Mouse (Mus musculus) urinary bladder, postnatal 4 days (tissue): ENCODE data around the gene Nipal1.
A peak's percentile ranks its signal among the peaks of the same experiment; 100 is the strongest.

Source experiments
- DNase-seq, 2 experiments: peaks; one replicate each; pipeline ENCODE4 v3.0.0; 2021 to 2022; ENCODE audit warnings: low spot score in 2 of 2

Gene Nipal1

DNA sequence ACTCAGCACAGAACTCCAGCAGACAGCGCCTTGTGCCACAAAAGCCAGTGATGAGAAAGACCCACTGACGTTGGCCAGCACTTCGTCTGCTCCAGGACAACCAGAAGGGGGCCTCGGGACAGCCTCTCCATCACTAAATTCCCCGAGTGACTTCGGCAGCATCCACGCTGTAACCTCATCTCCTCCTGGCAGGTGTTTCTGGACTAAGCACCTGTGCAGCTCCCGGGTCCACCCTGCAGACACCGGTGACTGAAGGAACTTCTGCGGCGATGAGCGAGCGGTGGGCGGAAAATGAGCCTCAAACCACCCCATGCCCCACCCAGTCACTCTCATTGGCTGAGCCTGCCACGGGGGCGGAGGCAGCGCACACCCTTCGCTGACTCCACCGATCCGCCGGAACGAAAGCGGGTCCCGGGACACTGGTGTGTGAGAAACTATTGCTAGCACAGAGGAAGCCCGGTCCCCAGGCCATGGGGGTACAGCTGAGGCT, at the start of gene Nipal1:
Gene Nipal1, plus strand, starts transcription at position 378 of the 490 bp plus-strand sequence.
- peak; percentile 45 to 68 for DNase-seq

DNA sequence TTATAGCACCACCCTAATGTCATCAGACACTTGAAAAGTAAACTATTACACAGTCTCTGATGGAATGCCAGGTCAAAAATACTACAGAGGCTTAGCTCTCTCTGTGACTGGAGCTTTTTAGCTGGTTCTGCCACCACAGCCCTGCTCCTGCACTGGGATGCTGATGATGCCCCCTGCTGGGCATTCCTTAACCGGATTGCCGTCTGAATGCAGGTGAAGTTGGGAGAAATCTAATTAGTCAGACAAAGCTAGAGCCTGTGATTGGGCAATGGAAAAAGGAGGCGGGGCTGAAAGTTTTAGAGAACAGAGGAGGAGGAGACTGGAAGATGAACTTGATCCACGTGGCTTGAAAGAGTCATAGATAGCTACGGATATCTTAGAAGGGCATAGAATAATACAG, 46.6 kb upstream of the Nipal1 start:
- peak in 1 of 2 experiments; percentile 64 for DNase-seq

DNA sequence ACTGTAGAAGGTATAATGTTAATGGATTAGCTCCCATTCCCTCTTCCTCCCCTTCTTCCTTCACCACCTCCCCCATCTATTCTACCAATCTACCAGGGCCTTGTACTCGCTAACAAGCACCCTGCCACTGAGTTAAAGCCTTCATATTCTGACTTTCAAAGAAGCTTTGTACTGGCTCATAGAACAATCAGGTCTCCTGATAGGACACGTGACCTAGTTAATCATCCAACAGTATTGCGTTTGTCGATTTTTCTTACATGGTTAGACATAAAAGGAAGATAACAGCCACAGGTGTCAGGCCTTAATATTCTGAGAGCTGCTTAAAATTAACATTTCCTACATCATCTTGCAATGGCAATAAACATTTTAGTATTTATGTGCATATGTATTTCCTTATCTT, 44.5 kb upstream of the Nipal1 start:
- DNase-seq: no peak

DNA sequence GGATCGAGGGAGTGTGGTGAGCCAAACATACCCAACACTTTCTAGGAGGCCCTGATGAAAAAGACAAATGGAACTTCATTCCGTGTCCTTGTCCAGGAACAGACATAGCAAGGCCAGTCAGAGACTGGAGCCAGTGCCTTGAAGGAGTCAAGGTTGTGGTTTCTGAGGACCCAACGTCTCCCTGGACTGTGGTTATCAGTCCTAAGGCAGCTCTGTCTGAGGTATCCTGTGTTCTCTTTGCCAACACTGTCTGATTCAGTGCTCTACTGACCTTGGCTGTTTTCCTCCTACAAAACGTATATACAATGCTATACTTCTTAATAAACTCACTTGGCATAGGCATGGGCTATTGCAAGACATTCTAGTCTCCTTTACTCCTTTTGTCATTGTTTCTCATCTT, 30.2 kb upstream of the Nipal1 start:
- DNase-seq: no peak

DNA sequence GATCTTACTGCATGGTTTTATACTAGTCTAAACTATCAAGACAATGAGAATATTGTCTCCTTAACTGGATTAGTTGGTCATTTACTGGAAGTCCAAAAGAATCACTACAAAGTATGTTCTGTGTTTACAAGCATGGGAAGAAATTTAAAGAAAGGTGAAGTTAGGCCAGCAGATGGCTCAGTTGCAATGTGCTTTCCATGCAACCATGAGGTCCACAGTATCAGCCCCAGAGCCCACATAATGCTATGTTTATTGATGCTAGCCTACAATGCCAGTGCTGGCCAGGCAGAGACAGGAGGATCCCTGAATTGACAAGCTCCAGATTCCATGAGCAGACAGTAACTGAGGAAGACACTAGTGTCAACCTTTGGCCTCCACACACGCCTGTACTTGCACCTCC, 26.6 kb upstream of the Nipal1 start:
- DNase-seq: no peak

DNA sequence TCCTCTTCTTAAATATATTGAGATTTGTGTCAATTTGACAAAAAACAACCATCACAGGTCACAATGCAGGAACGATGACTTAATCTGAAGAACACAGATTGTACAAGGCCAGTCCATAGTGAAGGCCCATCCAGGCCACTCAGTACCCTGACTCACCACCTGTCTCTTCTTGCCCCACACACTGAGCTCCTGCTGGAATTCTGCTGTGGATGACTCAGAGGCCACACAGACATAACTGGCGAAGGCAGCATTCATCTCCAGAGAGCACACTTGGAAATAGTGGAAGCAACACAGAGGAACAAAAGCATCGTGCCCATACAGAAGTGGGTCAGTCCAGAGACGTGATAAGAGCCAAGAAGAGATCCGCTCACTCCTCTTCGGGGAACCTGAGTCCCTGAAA, 17.6 kb upstream of the Nipal1 start:
- DNase-seq: peak in 1 of 2 experiments; percentile 26

DNA sequence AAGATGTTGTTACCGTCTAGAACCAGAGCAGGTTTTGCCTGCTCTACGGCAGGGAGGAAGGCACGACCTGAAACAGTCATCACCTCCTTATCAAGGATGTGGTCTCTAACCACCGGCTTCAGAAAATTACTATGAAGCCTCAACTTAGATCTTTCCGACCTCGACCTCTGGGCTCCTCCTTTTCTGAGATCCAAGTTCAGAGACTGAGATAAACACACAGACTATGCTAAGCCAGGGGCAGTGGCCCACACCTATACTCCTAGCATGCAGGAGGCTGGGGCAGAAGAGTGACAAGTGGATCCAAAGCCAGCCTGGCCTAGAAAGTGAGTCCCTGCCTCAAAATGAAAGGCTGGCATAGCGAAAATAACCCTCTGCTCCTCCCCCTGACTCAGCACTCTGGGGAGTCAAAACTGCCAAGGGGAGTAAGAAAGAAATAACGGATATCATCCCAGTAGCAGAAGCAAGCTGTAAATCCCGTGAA, 12.8 kb upstream of the Nipal1 start:
- DNase-seq: peak in 1 of 2 experiments; percentile 32

DNA sequence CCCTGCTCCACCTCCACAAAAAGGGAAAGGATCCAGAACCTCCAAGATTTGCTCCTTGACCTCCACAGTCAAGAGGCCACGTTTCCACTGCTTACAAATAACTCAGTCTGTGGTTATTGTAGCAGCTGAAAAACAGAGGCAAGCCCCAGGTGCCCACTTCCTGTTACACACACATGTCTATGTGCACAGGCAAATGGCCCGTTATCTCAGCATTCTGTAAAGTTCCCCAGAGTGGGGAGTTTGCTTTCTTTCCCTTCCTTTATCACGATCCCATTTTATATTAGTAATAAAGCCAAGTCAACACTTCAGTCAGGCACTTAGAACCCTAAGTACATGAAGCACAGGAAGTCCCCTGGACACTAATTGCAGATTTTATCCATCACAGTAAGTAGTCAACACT, 11.5 kb upstream of the Nipal1 start:
- no peak for DNase-seq

DNA sequence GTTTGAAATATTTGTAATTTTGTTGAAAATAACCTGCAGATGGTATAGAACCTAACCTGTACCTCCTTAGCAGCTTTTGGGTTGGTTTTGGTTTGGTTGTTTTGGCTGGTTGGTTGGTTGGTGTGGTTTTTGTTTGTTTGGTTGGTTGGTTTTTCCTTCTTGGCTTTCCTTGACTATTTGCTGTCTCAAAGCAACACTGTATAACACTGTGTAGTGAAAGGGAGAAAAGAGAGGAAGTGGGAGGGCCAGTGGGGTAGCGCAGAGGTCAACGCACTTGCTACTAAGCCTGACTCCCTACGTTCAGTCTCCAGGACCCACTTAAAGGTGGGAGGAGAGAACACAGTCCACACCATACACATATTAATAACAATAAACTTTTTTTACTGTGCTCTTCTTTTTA, 11.0 kb upstream of the Nipal1 start:
- DNase-seq: peak in 1 of 2 experiments; percentile 17

DNA sequence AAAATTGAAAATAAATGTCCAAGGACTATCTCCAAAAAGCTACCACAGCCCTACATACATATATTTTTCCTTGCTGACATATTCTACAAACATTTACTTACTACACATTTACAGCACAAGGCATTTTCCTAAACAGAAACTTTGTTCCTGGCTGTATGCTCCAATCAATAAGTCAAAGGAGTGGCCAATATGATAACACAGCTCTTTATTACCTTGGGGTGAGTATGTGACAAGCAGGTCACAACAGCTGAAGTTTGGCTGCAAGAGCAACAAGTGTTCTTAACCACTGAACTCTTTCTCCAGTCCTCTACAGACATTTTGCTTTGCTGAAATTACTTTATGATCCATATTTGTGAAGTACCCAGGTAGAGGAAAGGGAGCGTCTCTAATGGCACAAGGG, 7.5 kb upstream of the Nipal1 start:
- DNase-seq: no peak

DNA sequence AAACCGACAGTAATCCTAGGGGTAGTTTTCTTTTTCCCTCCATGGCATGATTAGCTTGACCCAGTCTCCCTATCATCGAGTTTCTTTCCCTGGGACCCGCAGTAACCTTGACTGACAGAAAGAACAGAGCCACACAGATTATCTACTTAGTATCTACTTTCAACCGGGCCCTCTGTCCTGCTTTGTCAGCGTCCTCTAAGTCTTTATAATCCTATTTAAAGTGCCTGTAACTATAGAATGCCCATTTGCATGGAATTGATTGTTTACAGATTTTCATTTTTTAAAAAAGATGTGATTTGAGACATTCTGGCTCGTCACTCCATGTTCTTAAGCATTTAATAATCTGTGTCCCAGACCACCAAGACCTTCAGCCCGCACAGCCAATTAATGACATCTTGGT, 3.9 kb upstream of the Nipal1 start:
- peak in 1 of 2 experiments; percentile 10 for DNase-seq

DNA sequence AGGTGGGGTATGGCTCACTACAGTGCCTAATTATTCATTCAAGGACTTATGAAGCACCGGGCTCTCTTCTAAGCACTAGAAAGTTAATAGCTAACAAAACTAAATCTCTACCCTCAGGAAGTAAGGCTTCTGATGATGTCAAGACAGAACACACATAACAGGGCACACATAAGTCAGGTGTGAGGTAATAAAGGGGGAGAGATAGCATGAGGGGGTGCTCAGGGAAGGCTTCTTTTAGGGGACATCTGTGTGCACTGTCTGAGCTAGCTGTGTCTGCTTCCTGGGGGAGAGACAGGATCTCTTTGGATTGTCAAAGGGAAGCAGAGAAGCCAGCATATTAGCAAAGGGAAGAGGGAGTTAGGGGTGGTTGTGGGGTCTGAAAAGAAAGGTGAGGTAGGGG, 3.4 kb upstream of the Nipal1 start, which contains the start of gene Cnga1:
Gene Cnga1, minus strand, starts transcription at position 101 of the 400 bp plus-strand sequence.
- no peak for DNase-seq

DNA sequence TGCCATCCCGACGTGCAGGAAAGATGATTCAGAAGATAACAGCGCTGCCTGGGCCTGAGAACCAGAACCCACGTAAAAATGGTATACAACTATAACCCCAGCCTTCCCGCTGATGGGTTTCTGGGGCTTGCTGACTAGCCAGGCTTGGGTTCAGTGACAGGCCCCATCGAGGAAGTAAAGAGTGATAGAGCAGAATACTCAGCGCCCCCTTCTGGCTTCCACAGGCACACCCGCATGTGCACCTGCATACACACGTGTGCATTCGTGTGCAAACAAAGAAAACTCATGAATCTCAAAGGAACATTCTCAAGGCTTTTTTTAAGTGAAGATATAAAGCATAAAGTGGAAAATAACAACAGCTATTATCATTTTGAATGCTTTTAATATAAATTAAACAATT, 1.5 kb upstream of the Nipal1 start:
- DNase-seq: peak in 1 of 2 experiments; percentile 55

DNA sequence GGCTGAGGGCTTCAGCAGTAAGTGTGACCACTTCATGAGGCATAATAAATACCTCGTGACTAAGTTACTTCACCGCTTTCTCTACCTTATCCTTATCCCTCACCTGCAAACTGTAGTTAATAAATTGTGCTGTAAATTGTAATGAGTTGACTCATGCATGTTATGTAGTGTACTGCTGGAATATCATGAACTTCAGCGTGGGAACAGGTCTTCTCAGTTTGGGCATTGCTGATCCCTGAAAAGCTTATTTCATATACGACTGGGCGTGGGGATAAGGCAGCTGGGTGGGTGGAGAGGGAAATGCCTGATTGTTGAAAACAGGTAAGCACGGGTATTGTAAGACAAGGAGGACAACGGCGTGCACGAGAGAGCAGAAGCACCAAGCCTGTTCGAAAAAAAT, 599 bp upstream of the Nipal1 start:
- no peak for DNase-seq

DNA sequence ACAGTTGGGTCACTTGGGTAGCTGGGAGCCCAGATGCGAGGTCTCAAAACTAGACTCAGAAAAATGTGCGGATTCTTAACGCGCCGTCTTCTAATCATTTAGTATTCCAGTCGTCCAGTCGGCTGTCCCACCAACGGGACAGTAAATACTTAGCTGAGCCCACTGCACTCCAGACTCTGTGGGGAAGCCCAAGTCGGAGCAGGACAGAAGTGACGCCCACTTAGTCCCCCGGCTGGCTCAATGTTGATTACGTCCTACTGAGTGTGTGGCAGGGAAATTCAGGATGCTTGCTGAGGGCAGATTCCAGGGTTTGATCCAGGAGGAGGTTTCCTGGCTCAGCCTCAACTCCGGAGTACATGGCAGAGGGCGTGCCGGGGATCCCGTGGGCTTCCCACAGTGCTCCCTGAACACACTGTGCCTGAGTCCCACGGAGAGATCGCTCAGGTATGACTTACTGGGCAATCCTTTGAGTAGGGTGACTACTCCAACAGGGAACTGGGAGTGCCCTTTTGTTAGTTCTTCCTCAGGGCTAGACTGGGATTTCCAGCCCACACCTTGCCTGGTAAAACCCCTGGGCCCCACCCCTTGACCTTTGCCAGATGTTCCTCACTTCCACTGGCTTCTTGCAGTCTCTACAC, 482 bp downstream of the Nipal1 start:
- DNase-seq: peak in 1 of 2 experiments; percentile 55

DNA sequence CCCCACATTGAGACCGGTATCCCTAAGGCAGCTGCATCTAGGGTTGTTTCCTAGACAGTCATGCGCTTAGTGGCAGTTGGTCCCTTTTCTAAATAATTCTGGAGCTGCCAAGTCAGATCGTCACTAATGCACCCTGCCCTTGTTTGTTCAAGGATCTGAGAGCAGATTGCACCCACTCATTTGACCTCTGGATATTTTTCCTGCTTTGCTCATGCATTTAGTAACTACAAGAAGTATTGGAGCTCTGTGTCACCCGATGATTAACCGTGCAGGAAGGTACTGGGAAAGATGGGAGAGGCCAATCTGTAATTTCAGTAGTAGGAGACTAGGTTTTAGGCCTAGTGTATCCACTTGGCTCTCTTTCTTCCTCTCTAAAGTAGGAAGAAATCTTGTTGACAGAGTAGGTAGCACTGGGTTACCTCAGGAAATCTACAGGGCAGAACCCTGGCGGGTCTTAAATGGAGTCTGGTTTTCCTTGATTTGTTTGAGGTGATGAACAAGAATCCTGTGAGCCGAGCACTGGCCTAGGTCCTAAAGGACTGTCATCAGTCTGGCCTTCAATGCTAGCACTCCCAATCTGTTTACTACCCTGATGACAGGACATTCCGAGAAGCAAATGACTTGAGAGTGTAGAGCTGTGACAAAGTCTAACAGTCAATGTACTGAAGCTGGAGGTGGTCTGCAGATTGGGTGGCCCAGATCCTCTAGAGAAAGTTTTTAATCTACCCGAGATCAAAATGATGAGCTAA, 1.6 kb downstream of the Nipal1 start:
- no peak for DNase-seq

DNA sequence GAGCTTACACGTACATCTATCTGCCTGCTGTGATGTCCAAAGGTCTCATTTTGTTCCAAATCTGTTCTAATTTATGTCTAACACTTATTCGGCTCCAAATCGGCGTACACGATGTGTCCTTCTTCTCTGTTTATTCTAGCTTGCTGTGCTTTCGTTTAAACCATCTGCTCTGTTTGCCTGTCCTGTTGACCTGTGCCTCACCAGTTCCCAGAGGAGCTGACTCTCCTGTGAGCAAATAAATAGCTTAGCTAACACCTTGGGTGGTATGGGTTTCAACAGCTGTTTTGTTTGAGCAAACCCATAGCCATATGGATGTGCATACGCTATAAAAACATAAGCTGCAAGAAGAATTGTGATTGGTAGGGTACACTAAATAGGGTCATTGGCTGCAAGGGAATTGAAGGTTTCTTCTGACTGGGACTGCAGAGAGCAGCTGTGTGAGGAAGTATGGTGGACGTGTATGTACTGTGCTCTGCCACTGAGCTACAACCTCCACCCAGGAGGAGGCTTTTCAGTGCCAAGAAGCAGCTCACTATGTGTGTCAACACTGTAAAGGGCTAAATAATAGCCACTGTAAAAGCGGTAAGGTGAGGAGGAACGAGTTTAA, 5.6 kb downstream of the Nipal1 start:
- peak in 1 of 2 experiments; percentile 2 for DNase-seq

DNA sequence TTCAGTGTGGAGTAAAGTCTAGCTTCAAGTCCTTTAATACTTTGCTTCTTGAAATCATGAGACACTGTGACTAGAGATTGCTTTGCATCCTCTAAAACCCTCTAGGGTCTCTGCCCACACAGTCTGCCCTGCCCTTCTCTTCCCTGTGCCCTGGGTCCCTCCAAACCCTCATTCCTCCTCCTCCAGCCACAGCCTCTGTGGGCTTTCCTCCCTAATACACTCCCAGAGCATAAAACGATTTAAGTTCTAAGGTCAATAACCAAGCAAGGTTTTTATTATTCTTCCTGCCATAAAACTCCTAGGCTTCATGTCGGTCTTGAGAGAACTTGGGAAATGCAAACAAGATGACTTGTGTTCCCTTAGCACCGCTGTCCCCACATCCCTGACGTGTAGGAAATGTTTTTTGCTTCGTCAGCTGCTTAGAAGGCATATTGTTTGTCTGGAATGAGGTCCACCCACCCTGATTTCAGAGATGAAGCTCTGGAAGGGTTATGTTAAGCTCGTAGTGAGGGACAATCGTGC, 8.7 kb downstream of the Nipal1 start:
- no peak for DNase-seq

DNA sequence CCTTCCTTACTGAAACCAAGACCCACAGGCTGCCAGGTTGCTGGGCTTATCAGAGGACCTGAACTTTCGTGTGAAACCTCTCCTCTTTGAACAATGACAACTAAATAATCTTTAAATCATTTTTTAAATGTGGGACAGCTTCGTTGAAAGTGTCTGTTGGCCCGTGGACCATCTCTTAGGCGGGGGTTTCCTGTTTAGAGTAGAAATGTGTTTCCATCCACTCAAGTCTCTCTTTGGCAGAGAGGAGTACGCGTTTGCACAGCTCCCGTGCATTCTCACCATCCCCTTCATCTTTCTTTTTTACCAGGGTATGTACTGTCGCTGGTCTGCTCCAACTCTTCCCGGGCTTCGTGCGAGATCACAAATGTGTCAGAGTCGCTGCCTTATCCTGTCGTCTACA, 10.8 kb downstream of the Nipal1 start:
- no peak for DNase-seq

DNA sequence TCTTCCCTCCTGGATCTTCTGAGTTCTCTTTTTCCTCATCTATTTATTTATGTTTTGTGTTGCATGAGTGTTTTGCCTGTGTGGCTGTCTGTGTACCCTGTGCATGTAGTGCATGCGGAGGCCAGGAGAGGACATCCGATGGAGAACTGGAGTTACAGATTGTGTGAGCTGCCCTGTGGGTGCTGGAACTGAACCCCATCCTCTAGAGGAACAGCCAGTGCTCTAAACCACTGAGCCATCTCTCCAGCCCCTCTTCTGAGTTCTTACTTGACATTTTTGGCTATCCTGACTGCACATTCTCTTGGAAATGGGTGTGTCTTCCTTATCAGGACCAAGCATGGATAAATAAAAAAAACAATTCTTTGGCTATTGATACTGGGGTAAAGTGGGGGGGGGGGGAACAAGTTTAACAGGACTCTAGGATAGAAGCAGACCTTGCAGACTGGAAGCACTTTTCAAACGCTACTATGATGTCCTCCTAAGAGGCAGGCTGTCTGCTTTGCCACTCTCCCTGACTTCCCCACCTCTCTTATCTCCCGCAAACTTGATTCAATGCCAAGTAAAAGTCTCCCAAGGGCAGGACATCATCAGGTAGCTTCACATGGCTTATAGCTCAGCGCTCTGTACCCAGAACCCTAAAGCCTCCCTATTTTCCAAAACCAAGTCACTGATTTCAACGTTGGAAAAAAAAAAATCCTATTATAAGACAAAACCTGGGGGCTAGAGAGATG, 13.6 kb downstream of the Nipal1 start:
- DNase-seq: no peak

DNA sequence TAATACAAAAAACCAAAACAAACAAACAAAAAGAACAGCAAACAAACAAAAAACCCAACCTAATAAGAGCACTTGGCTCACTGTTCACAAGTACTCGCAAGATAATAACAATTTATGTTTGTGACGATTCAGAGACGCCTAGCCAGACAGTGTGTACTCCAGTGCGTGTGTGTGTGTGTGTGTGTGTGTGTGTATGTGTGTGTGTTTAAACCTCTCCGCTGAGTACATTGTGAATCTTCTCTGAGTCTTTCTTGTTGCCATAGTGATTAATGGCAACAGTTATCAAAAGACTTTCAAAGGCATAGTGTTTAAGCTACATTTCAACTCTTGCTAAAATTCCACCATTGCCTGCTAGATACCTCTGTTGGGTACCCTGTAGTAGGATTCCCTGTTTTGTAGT, 16.5 kb downstream of the Nipal1 start:
- no peak for DNase-seq

DNA sequence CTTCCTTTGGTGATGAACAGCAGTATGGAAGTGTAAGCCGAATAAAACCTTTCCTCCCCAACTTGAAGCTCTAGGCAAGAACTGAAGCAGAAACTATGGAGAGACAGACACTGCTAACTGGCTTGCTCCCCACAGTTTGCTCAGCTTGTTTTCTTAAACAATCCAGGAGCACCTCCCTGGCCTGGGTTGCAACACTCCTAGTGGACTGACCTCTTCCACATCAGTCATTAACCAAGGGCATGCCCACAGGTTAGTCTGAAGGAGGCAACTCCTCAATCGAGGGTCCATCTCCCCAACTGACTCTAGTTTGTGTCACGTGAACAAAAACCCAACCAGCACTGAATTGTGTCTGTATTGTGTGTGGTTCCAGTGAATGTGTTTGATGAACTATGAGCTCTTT, 17.3 kb downstream of the Nipal1 start:
- DNase-seq: no peak
